Mouse (Mus musculus) ES-E14 (cell line): ENCODE data around the gene Ralgapa2.

Source experiments
- CHD2 ChIP-seq: IDR thresholded peaks from 2 replicates; pipeline ENCODE4 v1.6.1; 2014; ENCODE audit warnings: mild to moderate bottlenecking, low read depth, low read length, inconsistent platforms
- MAFK ChIP-seq: IDR thresholded peaks from 2 replicates; pipeline ENCODE4 v1.6.1; 2014; ENCODE audit warnings: mild to moderate bottlenecking, low read depth, low read length, inconsistent platforms; ENCODE audit not compliant: insufficient read depth
- ZNF384 ChIP-seq: IDR thresholded peaks from 2 replicates; pipeline ENCODE4 v1.6.1; 2012; ENCODE audit warnings: low read depth, low read length, inconsistent platforms

DNA sequence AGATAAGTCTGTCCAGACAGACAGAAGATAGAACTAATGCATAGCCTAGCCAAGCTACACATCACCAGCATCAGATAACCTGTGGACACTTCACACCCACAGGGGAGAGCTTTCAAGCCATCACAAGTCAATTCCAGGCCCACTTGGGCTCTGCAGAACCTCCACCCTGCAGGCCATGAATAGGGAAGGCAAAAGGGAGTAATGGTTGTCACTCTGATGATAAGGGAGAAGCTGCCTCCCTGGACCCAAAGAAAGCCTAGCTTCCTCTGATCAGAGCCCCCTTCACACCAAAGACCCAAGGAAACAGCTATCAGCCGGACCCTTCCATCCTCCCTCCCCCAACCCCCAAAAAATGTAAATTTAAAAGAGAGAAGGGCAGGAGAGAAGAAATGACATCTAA lies 1.4 kb downstream of the Ralgapa2 start:
- TF ChIP-seq CHD2 (no peak), MAFK (no peak), ZNF384 (no peak)
